Mouse (Mus musculus) left cerebral cortex, adult 11 months (tissue): Measurements from ENCODE around the gene Fbxl17.

Experiments used
- DNase-seq: peaks from one replicate; pipeline ENCODE4 v3.0.0; 2022; ENCODE audit warnings: low spot score

Gene Fbxl17

GRCm38 (mm10) chr17:63095017-63095416, 404.8 kb downstream of the Fbxl17 start:
- DNase-seq: no peak

- DNase-seq: no peak
These were observed 406.6 kb downstream of the Fbxl17 start for GRCm38 (mm10) chr17:63093184-63093583.

GRCm38 (mm10) chr17:63092774-63093173, 407.0 kb downstream of the Fbxl17 start:
- DNase-seq: no peak

- no peak for DNase-seq
These were observed 409.7 kb downstream of the Fbxl17 start for GRCm38 (mm10) chr17:63090112-63090511.

- no peak for DNase-seq
These were observed 412.6 kb downstream of the Fbxl17 start for GRCm38 (mm10) chr17:63087265-63087664.

- no peak for DNase-seq
These were observed 413.3 kb downstream of the Fbxl17 start for GRCm38 (mm10) chr17:63086526-63086925.

- DNase-seq: no peak
These were observed 414.6 kb downstream of the Fbxl17 start for GRCm38 (mm10) chr17:63085227-63085626.

- no peak for DNase-seq
These were observed 420.7 kb downstream of the Fbxl17 start for GRCm38 (mm10) chr17:63079087-63079486.

- no peak for DNase-seq
These were observed 422.3 kb downstream of the Fbxl17 start for GRCm38 (mm10) chr17:63077509-63077908.

- no peak for DNase-seq
These were observed 423.2 kb downstream of the Fbxl17 start for GRCm38 (mm10) chr17:63076661-63077060.

GRCm38 (mm10) chr17:63076037-63076426, 423.8 kb downstream of the Fbxl17 start:
- DNase-seq: no peak

- no peak for DNase-seq
These were observed 424.5 kb downstream of the Fbxl17 start for GRCm38 (mm10) chr17:63075091-63076036.

- DNase-seq: no peak
These were observed 426.5 kb downstream of the Fbxl17 start for GRCm38 (mm10) chr17:63073342-63073741.

- DNase-seq: no peak
These were observed 428.5 kb downstream of the Fbxl17 start for GRCm38 (mm10) chr17:63071134-63071923.

GRCm38 (mm10) chr17:63070161-63070761, 429.6 kb downstream of the Fbxl17 start:
- no peak for DNase-seq

- no peak for DNase-seq
These were observed 437.0 kb downstream of the Fbxl17 start for GRCm38 (mm10) chr17:63062785-63063184.

GRCm38 (mm10) chr17:63061786-63062185, 438.0 kb downstream of the Fbxl17 start:
- no peak for DNase-seq

GRCm38 (mm10) chr17:63060814-63061213, 439.0 kb downstream of the Fbxl17 start:
- no peak for DNase-seq

- no peak for DNase-seq
These were observed 442.0 kb downstream of the Fbxl17 start for GRCm38 (mm10) chr17:63057740-63058388.

GRCm38 (mm10) chr17:63056976-63057375, 442.8 kb downstream of the Fbxl17 start:
- DNase-seq: no peak

- DNase-seq: no peak
These were observed 446.5 kb downstream of the Fbxl17 start for GRCm38 (mm10) chr17:63053311-63053710.

GRCm38 (mm10) chr17:63046401-63046800, 453.4 kb downstream of the Fbxl17 start:
- no peak for DNase-seq
